Mouse (Mus musculus): ENCODE measurements around the gene Card11. TPM values are rescaled to one million over a fixed set of nuclear protein-coding genes. Genes with fewer than 3 reads are reported as not detected.

The Card11 gene
- polyA plus RNA-seq, 1 experiment from 2014 or later, result 0.27 TPM

- Histone ChIP-seq H3K4me1 (no peaks in the 10 kb centered on the region), H3K27me3 (no peaks in the 10 kb centered on the region), H3K36me3 (no peaks in the 10 kb centered on the region), H3K9ac (no peak overlapping the region), H3K27ac (no peak overlapping the region), H3K9me3 (no peaks in the 10 kb centered on the region), H3K4me3 (no peak overlapping the region), H3K4me2 (no peak overlapping the region)
- ATAC-seq (ENCODE audit: insufficient number of reproducible peaks, insufficient read depth, low FRiP score, low TSS enrichment, low read depth), result no peak
- WGBS, result 87% methylated on average over 9 of the region's 9 CpGs
Measured at GRCm38 (mm10) chr5:140985311-140986050, 14.9 kb downstream of the Card11 start.

GRCm38 (mm10) chr5:140981370-140981805 is 19.0 kb downstream of the Card11 start:
- H3K4me3 ChIP-seq, result no peak overlapping the region
- H3K27ac ChIP-seq, result no peak overlapping the region
- no peak overlapping the region for H3K9ac ChIP-seq
- H3K4me1 ChIP-seq, result no peaks in the 10 kb centered on the region
- 9% methylated on average over 6 of the region's 6 CpGs for WGBS
- H3K27me3 ChIP-seq, result no peaks in the 10 kb centered on the region
- no peak overlapping the region for H3K4me2 ChIP-seq
- peaks cover 5% of the 10 kb centered on the region; the same call in 1 of the 2 replicates for H3K9me3 ChIP-seq
- no peaks in the 10 kb centered on the region for H3K36me3 ChIP-seq
- no peak for ATAC-seq (ENCODE audit: insufficient number of reproducible peaks, insufficient read depth, low FRiP score, low TSS enrichment, low read depth)

GRCm38 (mm10) chr5:140980783-140981182 is 19.6 kb downstream of the Card11 start:
- Histone ChIP-seq H3K9me3 (peaks cover 5% of the 10 kb centered on the region; the same call in 1 of the 2 replicates), H3K4me3 (no peak overlapping the region)
- 67% methylated on average over 5 of the region's 5 CpGs for WGBS

GRCm38 (mm10) chr5:140980051-140980450 is 20.3 kb downstream of the Card11 start:
- no peaks in the 10 kb centered on the region for H3K27me3 ChIP-seq

More at GRCm38 (mm10) chr5:140980783-140981182, 19.6 kb downstream of the Card11 start:
- H3K27ac ChIP-seq, result no peak overlapping the region
- no peaks in the 10 kb centered on the region for H3K4me1 ChIP-seq
- no peaks in the 10 kb centered on the region for H3K27me3 ChIP-seq
- H3K4me2 ChIP-seq, result no peak overlapping the region
- no peak overlapping the region for H3K9ac ChIP-seq
- no peaks in the 10 kb centered on the region for H3K36me3 ChIP-seq
- ATAC-seq (ENCODE audit: insufficient number of reproducible peaks, insufficient read depth, low FRiP score, low TSS enrichment, low read depth), result no peak

GRCm38 (mm10) chr5:140962945-140963344 is 37.4 kb downstream of the Card11 start:
- ATAC-seq (ENCODE audit: insufficient number of reproducible peaks, insufficient read depth, low FRiP score, low TSS enrichment, low read depth), result no peak
- H3K4me1 ChIP-seq, result no peaks in the 10 kb centered on the region
- WGBS, result 35% methylated on average over 9 of the region's 9 CpGs
- H3K4me2 ChIP-seq, result no peak overlapping the region
- no peaks in the 10 kb centered on the region for H3K27me3 ChIP-seq
- no peak overlapping the region for H3K27ac ChIP-seq
- H3K9me3 ChIP-seq, result no peaks in the 10 kb centered on the region
- no peaks in the 10 kb centered on the region for H3K36me3 ChIP-seq
- no peak overlapping the region for H3K9ac ChIP-seq
- H3K4me3 ChIP-seq, result no peak overlapping the region

More at GRCm38 (mm10) chr5:140980051-140980450, 20.3 kb downstream of the Card11 start:
- Histone ChIP-seq H3K9me3 (peaks cover 5% of the 10 kb centered on the region; the same call in 1 of the 2 replicates), H3K27ac (no peak overlapping the region), H3K36me3 (no peaks in the 10 kb centered on the region), H3K9ac (no peak overlapping the region), H3K4me2 (no peak overlapping the region), H3K4me3 (no peak overlapping the region), H3K4me1 (no peaks in the 10 kb centered on the region)
- no peak for ATAC-seq (ENCODE audit: insufficient number of reproducible peaks, insufficient read depth, low FRiP score, low TSS enrichment, low read depth)
- 94% methylated on average over 2 of the region's 2 CpGs for WGBS

GRCm38 (mm10) chr5:140960732-140961131 is 39.6 kb downstream of the Card11 start:
- no peaks in the 10 kb centered on the region for H3K27me3 ChIP-seq
- H3K9ac ChIP-seq, result no peak overlapping the region
- no peak for ATAC-seq (ENCODE audit: insufficient number of reproducible peaks, insufficient read depth, low FRiP score, low TSS enrichment, low read depth)
- no peaks in the 10 kb centered on the region for H3K36me3 ChIP-seq
- 75% methylated on average over 6 of the region's 6 CpGs for WGBS
- no peak overlapping the region for H3K27ac ChIP-seq
- H3K4me3 ChIP-seq, result no peak overlapping the region
- no peaks in the 10 kb centered on the region for H3K4me1 ChIP-seq
- H3K4me2 ChIP-seq, result no peak overlapping the region
- no peaks in the 10 kb centered on the region for H3K9me3 ChIP-seq

- Histone ChIP-seq H3K9ac (no peak overlapping the region), H3K27me3 (no peaks in the 10 kb centered on the region), H3K36me3 (no peaks in the 10 kb centered on the region), H3K4me2 (no peak overlapping the region), H3K4me3 (no peak overlapping the region), H3K9me3 (no peaks in the 10 kb centered on the region), H3K4me1 (no peaks in the 10 kb centered on the region), H3K27ac (no peak overlapping the region)
- 71% methylated on average over 6 of the region's 6 CpGs for WGBS
- ATAC-seq (ENCODE audit: insufficient number of reproducible peaks, insufficient read depth, low FRiP score, low TSS enrichment, low read depth), result no peak
Measured at GRCm38 (mm10) chr5:140959160-140959559, 41.2 kb downstream of the Card11 start.

- H3K4me2 ChIP-seq, result no peak overlapping the region
- H3K4me3 ChIP-seq, result no peak overlapping the region
- no peak overlapping the region for H3K9ac ChIP-seq
- WGBS, result 94% methylated on average over 4 of the region's 4 CpGs
- H3K4me1 ChIP-seq, result no peaks in the 10 kb centered on the region
- H3K27me3 ChIP-seq, result no peaks in the 10 kb centered on the region
- no peak overlapping the region for H3K27ac ChIP-seq
- no peaks in the 10 kb centered on the region for H3K36me3 ChIP-seq
- no peak for ATAC-seq (ENCODE audit: insufficient number of reproducible peaks, insufficient read depth, low FRiP score, low TSS enrichment, low read depth)
- no peaks in the 10 kb centered on the region for H3K9me3 ChIP-seq
Measured at GRCm38 (mm10) chr5:140957106-140957505, 43.3 kb downstream of the Card11 start.

- no peak overlapping the region for H3K27ac ChIP-seq
- ATAC-seq (ENCODE audit: insufficient number of reproducible peaks, insufficient read depth, low FRiP score, low TSS enrichment, low read depth), result no peak
- 78% methylated on average over 1 of the region's 1 CpGs for WGBS
Measured at GRCm38 (mm10) chr5:140955666-140956065, 44.7 kb downstream of the Card11 start.

GRCm38 (mm10) chr5:140951801-140952200 is 48.6 kb downstream of the Card11 start:
- Histone ChIP-seq H3K9ac (no peak overlapping the region), H3K27ac (no peak overlapping the region), H3K27me3 (no peaks in the 10 kb centered on the region), H3K4me1 (no peaks in the 10 kb centered on the region), H3K4me3 (no peak overlapping the region), H3K36me3 (no peaks in the 10 kb centered on the region), H3K4me2 (no peak overlapping the region), H3K9me3 (no peaks in the 10 kb centered on the region)
- WGBS, result 89% methylated on average over 5 of the region's 5 CpGs
- ATAC-seq (ENCODE audit: insufficient number of reproducible peaks, insufficient read depth, low FRiP score, low TSS enrichment, low read depth), result no peak

More at GRCm38 (mm10) chr5:140955666-140956065, 44.7 kb downstream of the Card11 start:
- Histone ChIP-seq H3K9me3 (no peaks in the 10 kb centered on the region), H3K4me1 (no peaks in the 10 kb centered on the region), H3K4me2 (no peak overlapping the region), H3K9ac (no peak overlapping the region), H3K27me3 (no peaks in the 10 kb centered on the region), H3K4me3 (no peak overlapping the region), H3K36me3 (no peaks in the 10 kb centered on the region)

- no peak overlapping the region for H3K4me3 ChIP-seq
- H3K36me3 ChIP-seq, result no peaks in the 10 kb centered on the region
- no peak overlapping the region for H3K4me2 ChIP-seq
- WGBS, result 75% methylated on average over 10 of the region's 10 CpGs
- no peak overlapping the region for H3K9ac ChIP-seq
- ATAC-seq (ENCODE audit: insufficient number of reproducible peaks, insufficient read depth, low FRiP score, low TSS enrichment, low read depth), result no peak
- no peaks in the 10 kb centered on the region for H3K27me3 ChIP-seq
- H3K9me3 ChIP-seq, result no peaks in the 10 kb centered on the region
- H3K27ac ChIP-seq, result no peak overlapping the region
- no peaks in the 10 kb centered on the region for H3K4me1 ChIP-seq
Measured at GRCm38 (mm10) chr5:140948009-140948408, 52.4 kb downstream of the Card11 start.

GRCm38 (mm10) chr5:140946034-140946433 is 54.3 kb downstream of the Card11 start:
- Histone ChIP-seq H3K4me2 (no peak overlapping the region), H3K36me3 (no peaks in the 10 kb centered on the region), H3K27me3 (no peaks in the 10 kb centered on the region), H3K9me3 (no peaks in the 10 kb centered on the region), H3K9ac (no peak overlapping the region), H3K4me1 (no peaks in the 10 kb centered on the region), H3K4me3 (no peak overlapping the region), H3K27ac (no peak overlapping the region)
- no peak for ATAC-seq (ENCODE audit: insufficient number of reproducible peaks, insufficient read depth, low FRiP score, low TSS enrichment, low read depth)
- WGBS, result 70% methylated on average over 6 of the region's 6 CpGs

Measured in embryonic facial prominence, embryonic 13.5 days (tissue).